Mouse (Mus musculus): ENCODE results near the gene Rexo2.

- TF ChIP-seq POLR2A (IDR thresholded peaks at IDR 0.05; ENCODE audit: borderline replicate concordance, insufficient read depth, low read length) = no peak
- no peak for TF ChIP-seq CTCF (IDR thresholded peaks at IDR 0.05; ENCODE audit: borderline replicate concordance, insufficient read depth, low read depth, low read length)
Measured at GRCm38 (mm10) chr9:48495548-48495932, 15.1 kb upstream of the Rexo2 start.
